Mouse (Mus musculus) limb, embryonic 10.5 days (tissue): ENCODE measurements around the gene Gm17622. TPM values are rescaled to one million over a fixed set of nuclear protein-coding genes. Genes with fewer than 3 reads are reported as not detected.

ENCODE experiments used
- polyA plus RNA-seq: library from polyadenylated mRNA; unstranded; fragments of >200 nt; fragmentation: Nextera tagmentation; extraction: Ambion mirVana; gene quantifications from 2 replicates; pipeline ENCODE4 v1.2.1, GENCODE M21; 2016

Gene Gm17622
- polyA plus RNA-seq, 1 experiment from 2014 or later, result not detected

Other genes starting within 250 kb of the Gm17622 start
- gene Poc5, start 102.4 kb upstream of the Gm17622 start, polyA plus RNA-seq, result 17.8 and 18.8 TPM in 2 replicates
- gene Ankdd1b, start 19.5 kb upstream of the Gm17622 start, polyA plus RNA-seq, result not detected in 2 replicates
- gene Polk, start 51.8 kb downstream of the Gm17622 start, polyA plus RNA-seq, result 7.5 and 9.1 TPM in 2 replicates
- gene Col4a3bp, start 51.9 kb downstream of the Gm17622 start, polyA plus RNA-seq, result 4.9 and 6.9 TPM in 2 replicates
- gene Hmgcr, start 180.2 kb downstream of the Gm17622 start, polyA plus RNA-seq, result 116 and 133 TPM in 2 replicates